Comparison of ENCODE assay signal across 14 mouse cellular contexts in the genomic region with DNA sequence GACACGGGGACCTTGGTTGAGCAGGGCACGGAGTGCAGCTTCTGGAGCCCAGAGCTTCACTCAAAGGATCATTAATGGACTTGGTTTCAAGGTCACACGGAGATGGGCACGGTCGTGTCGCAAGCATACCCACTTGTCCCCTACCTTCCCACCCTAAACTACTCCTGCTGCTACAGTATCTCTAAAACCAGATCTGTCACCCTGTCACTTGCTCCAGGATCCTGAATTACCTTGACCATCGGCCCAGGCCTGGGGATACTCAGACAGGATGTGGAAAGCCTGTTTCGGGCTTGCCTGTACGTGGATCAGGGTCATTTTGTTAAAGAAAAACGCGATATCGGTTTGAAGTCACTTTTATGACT. TPM values are rescaled to one million over a fixed set of nuclear protein-coding genes. Genes with fewer than 3 reads are reported as not detected.
A peak's percentile ranks its signal among the peaks of the same experiment; 100 is the strongest.
DNase-seq lines count a peak whose midpoint lies in the region; ATAC-seq lines count a peak whose summit lies in the region.
"Had no signal": no experiment of that assay in that cellular context is flagged by ENCODE, and none has a peak within 500 bp of the region (broad histone marks: within the 10 kb centered on the region; RNA-seq: fewer than 3 reads in every experiment).

No protein-coding gene starts in this region.

- peak overlapping the region; percentile 6; the same call in 1 of the 2 replicates for H3K27ac ChIP-seq in limb, embryonic 13.5 days
- peak overlapping the region; percentile 44; the same call in 1 of the 2 replicates for H3K27ac ChIP-seq in stomach, embryonic 16.5 days (ENCODE audit: low read length)

- no peak for ATAC-seq in megakaryocyte, adult 5-6 weeks (ENCODE audit: poor library complexity, severe bottlenecking)
- ATAC-seq in limb, embryonic 13.5 days (ENCODE audit: low FRiP score, low read depth) = no peak
- no peak for ATAC-seq in stomach, embryonic 16.5 days (ENCODE audit: insufficient read depth, low FRiP score)
- no peak for ATAC-seq in megakaryocyte-erythroid progenitor cell, adult 5-6 weeks (replicated peaks; ENCODE audit: low FRiP score, low TSS enrichment, poor library complexity, severe bottlenecking)

- peaks cover 36% of the 10 kb centered on the region for H3K4me1 ChIP-seq in megakaryocyte, embryonic 14.5 days
- peaks cover 80% of the 10 kb centered on the region for H3K4me1 ChIP-seq in limb, embryonic 13.5 days
- H3K4me1 ChIP-seq in stomach, embryonic 16.5 days (ENCODE audit: control insufficient read depth, insufficient read depth, low read length) = peaks cover 2% of the 10 kb centered on the region; the same call in 1 of the 2 replicates

- peaks cover 19% of the 10 kb centered on the region for H3K36me3 ChIP-seq in megakaryocyte, embryonic 14.5 days (replicated peaks; ENCODE audit: low read length)
- H3K36me3 ChIP-seq in limb, embryonic 13.5 days = peaks cover 13% of the 10 kb centered on the region
- no peaks in the 10 kb centered on the region for H3K36me3 ChIP-seq in stomach, embryonic 16.5 days (ENCODE audit: control insufficient read depth, insufficient read depth, low read length)
- H3K36me3 ChIP-seq: G1E had no signal

- peak overlapping the region; percentile 63 for H3K9ac ChIP-seq in limb, embryonic 13.5 days
- H3K9ac ChIP-seq in stomach, embryonic 16.5 days (ENCODE audit: low read length) = peak overlapping the region; percentile 70

- WGBS in limb, embryonic 13.5 days = 16% methylated on average over 12 of the region's 12 CpGs
- WGBS in stomach, embryonic 16.5 days = 26% methylated on average over 12 of the region's 12 CpGs

- H3K27me3 ChIP-seq in megakaryocyte, embryonic 14.5 days (replicated peaks) = peaks cover 84% of the 10 kb centered on the region
- H3K27me3 ChIP-seq in limb, embryonic 13.5 days = peaks cover 41% of the 10 kb centered on the region
- H3K27me3 ChIP-seq in stomach, embryonic 16.5 days (ENCODE audit: control insufficient read depth, insufficient read depth, low read length) = peaks cover 71% of the 10 kb centered on the region

- H3K4me2 ChIP-seq in limb, embryonic 13.5 days (replicated peaks) = peak overlapping the region; percentile 90
- H3K4me2 ChIP-seq in stomach, embryonic 16.5 days (ENCODE audit: low read depth, low read length) = peak overlapping the region; percentile 84

- peaks cover 31% of the 10 kb centered on the region for H3K9me3 ChIP-seq in megakaryocyte, embryonic 14.5 days
- H3K9me3 ChIP-seq in limb, embryonic 13.5 days = no peaks in the 10 kb centered on the region
- H3K9me3 ChIP-seq in stomach, embryonic 16.5 days (replicated peaks; ENCODE audit: control insufficient read depth, low read length) = no peaks in the 10 kb centered on the region

- peak; percentile 1 for DNase-seq in gastrocnemius, adult 18-20 months (ENCODE audit: low spot score)
- no peak for DNase-seq in gastrocnemius, adult 8-10 months (ENCODE audit: low spot score in 2 of 2)
- no peak for DNase-seq in ovary, postnatal 36 days (ENCODE audit: low spot score)
- DNase-seq: lung, postnatal 10 days; right cerebral cortex, postnatal 25 days; thymus, adult 2 months had no signal

- peak overlapping the region; percentile 65 for H3K4me3 ChIP-seq in megakaryocyte, embryonic 14.5 days (replicated peaks)
- peak overlapping the region; percentile 78 for H3K4me3 ChIP-seq in limb, embryonic 13.5 days
- peak overlapping the region; percentile 46 for H3K4me3 ChIP-seq in stomach, embryonic 16.5 days (replicated peaks; ENCODE audit: low read length)

RNA-seq across cellular contexts. Expression of gene Hoxa6, which starts 1.1 kb away (rescaled TPM):
- 1 to 10 TPM; 2.0 to 2.1 TPM for total RNA-seq in gastrocnemius, adult 18-20 months (2021)
- total RNA-seq in gastrocnemius, adult 8-10 months (2022) = 1 to 10 TPM in 2 of 4 experiments, under 1 TPM in 2; 0.45 to 2.3 (median 1.2) TPM
- polyA plus RNA-seq in megakaryocyte, embryonic 14.5 days (2012; ENCODE audit: insufficient read depth, low replicate concordance) = not detected in 2 replicates
- total RNA-seq in megakaryocyte, adult 5-6 weeks (2015) = not detected in 2 replicates
- not detected in 2 replicates for total RNA-seq in megakaryocyte, adult 5-6 weeks (2017)
- polyA plus RNA-seq in limb, embryonic 13.5 days (2015; fragmentation: Nextera tagmentation; extraction: Ambion mirVana) = 0.97 and 1.2 TPM in 2 replicates
- 1.3 and 1.4 TPM in 2 replicates for polyA plus RNA-seq in stomach, embryonic 16.5 days (2015; fragmentation: Nextera tagmentation; extraction: Ambion mirVana)
- total RNA-seq in megakaryocyte-erythroid progenitor cell, adult 5-6 weeks (2014; fragmentation: Nextera tagmentation) = 1.5 TPM in 1 of 2 replicates, not detected in the other
- total RNA-seq in megakaryocyte-erythroid progenitor cell, adult 5-6 weeks (2017) = not detected in 2 replicates
- polyA plus RNA-seq: cortical plate, adult 2 months; G1E; heart, embryonic 14.5 days had no signal

RNA-seq across cellular contexts. Expression of gene Hoxa3, which starts 3.5 kb away (rescaled TPM):
- 1 to 10 TPM; 1.6 to 3.0 TPM for total RNA-seq in gastrocnemius, adult 18-20 months (2021)
- 1 to 10 TPM; 1.3 to 2.9 (median 2.0) TPM for total RNA-seq in gastrocnemius, adult 8-10 months (2022)
- 0.21 TPM in 1 of 2 replicates, not detected in the other for polyA plus RNA-seq in megakaryocyte, embryonic 14.5 days (2012; ENCODE audit: insufficient read depth, low replicate concordance)
- 0.93 TPM in 1 of 2 replicates, not detected in the other for total RNA-seq in megakaryocyte, adult 5-6 weeks (2015)
- not detected in 2 replicates for total RNA-seq in megakaryocyte, adult 5-6 weeks (2017)
- polyA plus RNA-seq in limb, embryonic 13.5 days (2015; fragmentation: Nextera tagmentation; extraction: Ambion mirVana) = 5.9 and 6.3 TPM in 2 replicates
- polyA plus RNA-seq in stomach, embryonic 16.5 days (2015; fragmentation: Nextera tagmentation; extraction: Ambion mirVana) = 6.0 and 7.4 TPM in 2 replicates
- total RNA-seq in megakaryocyte-erythroid progenitor cell, adult 5-6 weeks (2014; fragmentation: Nextera tagmentation) = 0.77 and 1.4 TPM in 2 replicates
- total RNA-seq in megakaryocyte-erythroid progenitor cell, adult 5-6 weeks (2017) = not detected in 2 replicates
- polyA plus RNA-seq: cortical plate, adult 2 months; G1E had no signal

RNA-seq across cellular contexts. Expression of gene Gm28308, which starts 3.5 kb away (rescaled TPM):
- under 1 TPM in 1 of 2 experiments, not detected in 1; 0.39 TPM for total RNA-seq in gastrocnemius, adult 18-20 months (2021)
- under 1 TPM; 0.36 to 0.80 (median 0.51) TPM for total RNA-seq in gastrocnemius, adult 8-10 months (2022)
- polyA plus RNA-seq in megakaryocyte, embryonic 14.5 days (2012; ENCODE audit: insufficient read depth, low replicate concordance) = not detected in 2 replicates
- not detected in 2 replicates for total RNA-seq in megakaryocyte, adult 5-6 weeks (2015)
- not detected in 2 replicates for total RNA-seq in megakaryocyte, adult 5-6 weeks (2017)
- 0.29 TPM in 1 of 2 replicates, not detected in the other for polyA plus RNA-seq in limb, embryonic 13.5 days (2015; fragmentation: Nextera tagmentation; extraction: Ambion mirVana)
- polyA plus RNA-seq in stomach, embryonic 16.5 days (2015; fragmentation: Nextera tagmentation; extraction: Ambion mirVana) = not detected in 2 replicates
- not detected in 2 replicates for total RNA-seq in megakaryocyte-erythroid progenitor cell, adult 5-6 weeks (2014; fragmentation: Nextera tagmentation)
- not detected in 2 replicates for total RNA-seq in megakaryocyte-erythroid progenitor cell, adult 5-6 weeks (2017)
- total RNA-seq: G1E had no signal
- polyA plus RNA-seq: cortical plate, adult 2 months; G1E; heart, embryonic 14.5 days had no signal

RNA-seq across cellular contexts. Expression of gene Hoxa5, which starts 5.3 kb away (rescaled TPM):
- total RNA-seq in gastrocnemius, adult 18-20 months (2021) = 1 to 10 TPM; 2.0 to 2.1 TPM
- 1 to 10 TPM; 1.2 to 1.9 (median 1.5) TPM for total RNA-seq in gastrocnemius, adult 8-10 months (2022)
- polyA plus RNA-seq in megakaryocyte, embryonic 14.5 days (2012; ENCODE audit: insufficient read depth, low replicate concordance) = 0.46 TPM in 1 of 2 replicates, not detected in the other
- 0.09 and 0.13 TPM in 2 replicates for total RNA-seq in megakaryocyte, adult 5-6 weeks (2015)
- 0.18 TPM in 1 of 2 replicates, not detected in the other for total RNA-seq in megakaryocyte, adult 5-6 weeks (2017)
- 4.8 and 5.3 TPM in 2 replicates for polyA plus RNA-seq in limb, embryonic 13.5 days (2015; fragmentation: Nextera tagmentation; extraction: Ambion mirVana)
- 8.8 and 11.0 TPM in 2 replicates for polyA plus RNA-seq in stomach, embryonic 16.5 days (2015; fragmentation: Nextera tagmentation; extraction: Ambion mirVana)
- total RNA-seq in megakaryocyte-erythroid progenitor cell, adult 5-6 weeks (2014; fragmentation: Nextera tagmentation) = 1.1 and 2.6 TPM in 2 replicates
- 0.56 and 0.76 TPM in 2 replicates for total RNA-seq in megakaryocyte-erythroid progenitor cell, adult 5-6 weeks (2017)
- polyA plus RNA-seq: cortical plate, adult 2 months; G1E had no signal

RNA-seq across cellular contexts. Expression of gene Hoxa7, which starts 12.0 kb away (rescaled TPM):
- 1 to 10 TPM; 4.7 to 5.0 TPM for total RNA-seq in gastrocnemius, adult 18-20 months (2021)
- 1 to 10 TPM; 4.7 to 5.9 (median 5.4) TPM for total RNA-seq in gastrocnemius, adult 8-10 months (2022)
- polyA plus RNA-seq in megakaryocyte, embryonic 14.5 days (2012; ENCODE audit: insufficient read depth, low replicate concordance) = 2.8 and 3.2 TPM in 2 replicates
- total RNA-seq in megakaryocyte, adult 5-6 weeks (2015) = 1.2 and 1.8 TPM in 2 replicates
- total RNA-seq in megakaryocyte, adult 5-6 weeks (2017) = 0.53 and 0.73 TPM in 2 replicates
- polyA plus RNA-seq in limb, embryonic 13.5 days (2015; fragmentation: Nextera tagmentation; extraction: Ambion mirVana) = 11.8 and 13.1 TPM in 2 replicates
- 10.8 and 12.3 TPM in 2 replicates for polyA plus RNA-seq in stomach, embryonic 16.5 days (2015; fragmentation: Nextera tagmentation; extraction: Ambion mirVana)
- total RNA-seq in megakaryocyte-erythroid progenitor cell, adult 5-6 weeks (2014; fragmentation: Nextera tagmentation) = 3.4 and 4.1 TPM in 2 replicates
- total RNA-seq in megakaryocyte-erythroid progenitor cell, adult 5-6 weeks (2017) = 2.6 and 3.1 TPM in 2 replicates
- polyA plus RNA-seq: cortical plate, adult 2 months had no signal
